Mouse (Mus musculus) heart, adult 2 months (tissue): Measurements from ENCODE around the gene Slc25a21.
"Not testable (repeated sequence)": the region's sequence is repeated elsewhere in the genome, so short reads cannot be mapped to it uniquely, and the experiment has no call there.

Source experiments
- CTCF ChIP-seq: fragments of 200-600 bp; IDR thresholded peaks from 2 replicates; pipeline ENCODE4 v1.8.1; 2022; ENCODE audit warnings: antibody characterized with exemption, mild to moderate bottlenecking, moderate library complexity
- EP300 ChIP-seq: fragments of 200-500 bp; IDR thresholded peaks from 2 replicates; pipeline ENCODE4 v1.6.1; 2011; ENCODE audit warnings: low read depth, low read length, control low read depth; ENCODE audit not compliant: insufficient read depth

DNA sequence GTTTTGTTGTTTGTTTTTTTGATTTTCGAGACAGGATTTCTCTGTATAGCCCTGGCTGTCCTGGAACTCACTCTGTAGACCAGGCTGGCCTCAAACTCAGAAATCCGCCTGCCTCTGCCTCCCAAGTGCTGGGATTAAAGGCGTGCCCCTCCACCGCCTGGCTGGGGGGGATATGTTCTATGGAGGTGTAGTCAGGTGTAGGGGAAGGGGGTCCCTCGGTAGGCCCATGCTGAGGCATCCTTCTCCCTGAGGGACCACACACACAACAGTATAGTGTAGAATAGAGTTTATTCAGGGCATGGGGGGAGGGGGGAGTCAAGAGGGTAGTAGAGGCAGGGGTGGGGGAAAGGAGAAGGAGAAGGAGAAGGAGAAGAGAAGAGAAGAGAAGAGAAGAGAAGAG, 15.2 kb upstream of the Slc25a21 start:
- TF ChIP-seq CTCF, EP300: not testable (repeated sequence)
